Mouse (Mus musculus) stomach, embryonic 14.5 days (tissue): Measurements from ENCODE around the gene Gtpbp10. TPM values are rescaled to one million over a fixed set of nuclear protein-coding genes. Genes with fewer than 3 reads are reported as not detected.

Experiments
- ATAC-seq: fragments of 200-750 bp; cut with Nextera tagmentation; 2 replicates; pipeline ENCODE4 v1.8.0; 2017; ENCODE audit warnings: low read depth, moderate TSS enrichment; ENCODE audit not compliant: insufficient number of reproducible peaks, insufficient read depth, low FRiP score
- H3K27ac ChIP-seq: fragments of 300-500 bp; sonication (generic); 2 replicates; pipeline ENCODE4 v1.5.1; 2014; ENCODE audit warnings: mild to moderate bottlenecking, low read length, moderate library complexity, mixed read lengths
- H3K27me3 ChIP-seq: fragments of 300-500 bp; sonication (generic); 2 replicates; pipeline ENCODE4 v1.6.1; 2014; ENCODE audit warnings: low read length, control low read depth, mixed read lengths; ENCODE audit not compliant: control insufficient read depth, insufficient read depth
- H3K36me3 ChIP-seq: fragments of 300-500 bp; sonication (generic); 2 replicates; pipeline ENCODE4 v1.6.1; 2014; ENCODE audit warnings: mild to moderate bottlenecking, control low read depth, low read length, moderate library complexity, mixed read lengths; ENCODE audit not compliant: control insufficient read depth, insufficient read depth
- H3K4me1 ChIP-seq: fragments of 300-500 bp; sonication (generic); 2 replicates; pipeline ENCODE4 v1.6.1; 2014; ENCODE audit warnings: low read length, control low read depth, mixed read lengths; ENCODE audit not compliant: control insufficient read depth, insufficient read depth
- H3K4me2 ChIP-seq: fragments of 300-500 bp; sonication (generic); replicated peaks from 2 replicates; pipeline ENCODE4 v1.6.1; 2014; ENCODE audit warnings: low read depth, low read length, control low read depth
- H3K4me3 ChIP-seq: fragments of 300-500 bp; sonication (generic); 2 replicates; pipeline ENCODE4 v1.5.1; 2014; ENCODE audit warnings: low read depth, low read length, control low read depth
- H3K9ac ChIP-seq: fragments of 300-500 bp; sonication (generic); replicated peaks from 2 replicates; pipeline ENCODE4 v1.6.1; 2014; ENCODE audit warnings: low read depth, mild to moderate bottlenecking, control low read depth, low read length, moderate library complexity, mixed read lengths
- H3K9me3 ChIP-seq: fragments of 300-500 bp; sonication (generic); 2 replicates; pipeline ENCODE4 v1.6.1; 2016; ENCODE audit warnings: low read depth, low read length, control low read depth; ENCODE audit not compliant: control insufficient read depth
- WGBS: fragments of 180-500 bp; shearing (Covaris S2); extraction: QIAGEN DNeasy Blood & Tissue Kit; methylation state at CpG from one replicate; pipeline ENCODE4 v1.1.7; 2014; 5-methylcytosine and 5-hydroxymethylcytosine counted together
- polyA plus RNA-seq: library from polyadenylated mRNA; unstranded; fragments of >200 nt; fragmentation: Nextera tagmentation; extraction: Ambion mirVana; gene quantifications from 2 replicates; pipeline ENCODE4 v1.2.1, GENCODE M21; 2014

Gtpbp10 gene
- polyA plus RNA-seq, 1 experiment from 2014 or later, result 27.6 TPM

GRCm38 (mm10) chr5:5508231-5508630, 51.1 kb downstream of the Gtpbp10 start:
- no peak overlapping the region for H3K9ac ChIP-seq
- no peaks in the 10 kb centered on the region for H3K9me3 ChIP-seq
- no peak for ATAC-seq
- H3K4me3 ChIP-seq, result no peak overlapping the region
- H3K4me2 ChIP-seq, result no peak overlapping the region
- H3K27ac ChIP-seq, result no peak overlapping the region
- H3K4me1 ChIP-seq, result no peaks in the 10 kb centered on the region
- peaks cover 10% of the 10 kb centered on the region; the same call in 1 of the 2 replicates for H3K36me3 ChIP-seq
- no peaks in the 10 kb centered on the region for H3K27me3 ChIP-seq
- WGBS, result 82% methylated on average over 10 of the region's 10 CpGs

DNA sequence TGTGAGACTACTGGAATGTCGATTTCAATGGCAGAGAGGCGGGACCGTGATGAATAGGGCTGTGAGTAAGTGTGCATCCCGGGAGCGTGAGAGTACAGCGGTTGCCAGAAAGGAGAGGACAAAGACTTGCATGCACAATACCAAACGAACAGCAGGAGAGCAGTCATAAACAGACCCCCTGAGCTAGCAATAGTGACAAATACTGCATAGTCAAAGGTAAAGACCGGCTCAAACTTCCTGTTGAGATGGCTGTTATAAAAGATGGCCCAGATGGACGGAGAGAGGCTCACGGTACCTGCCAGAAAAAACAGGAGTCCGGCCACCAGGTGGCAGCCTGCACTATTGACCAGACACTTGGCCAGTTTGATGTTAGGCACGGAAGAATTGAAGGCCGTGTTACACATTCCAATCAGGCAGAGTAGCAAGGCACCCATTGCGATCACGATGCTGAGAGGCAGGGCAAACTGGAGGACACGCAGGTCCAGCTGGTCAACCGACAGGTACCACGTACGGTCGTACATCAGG, 51.6 kb downstream of the Gtpbp10 start:
- Histone ChIP-seq H3K4me2 (no peak overlapping the region), H3K36me3 (peaks cover 10% of the 10 kb centered on the region; the same call in 1 of the 2 replicates), H3K9ac (no peak overlapping the region), H3K4me1 (no peaks in the 10 kb centered on the region), H3K27me3 (no peaks in the 10 kb centered on the region), H3K9me3 (no peaks in the 10 kb centered on the region), H3K4me3 (no peak overlapping the region), H3K27ac (no peak overlapping the region)
- 58% methylated on average over 20 of the region's 20 CpGs for WGBS
- ATAC-seq, result peak; percentile 61; the same call in 1 of the 2 replicates

DNA sequence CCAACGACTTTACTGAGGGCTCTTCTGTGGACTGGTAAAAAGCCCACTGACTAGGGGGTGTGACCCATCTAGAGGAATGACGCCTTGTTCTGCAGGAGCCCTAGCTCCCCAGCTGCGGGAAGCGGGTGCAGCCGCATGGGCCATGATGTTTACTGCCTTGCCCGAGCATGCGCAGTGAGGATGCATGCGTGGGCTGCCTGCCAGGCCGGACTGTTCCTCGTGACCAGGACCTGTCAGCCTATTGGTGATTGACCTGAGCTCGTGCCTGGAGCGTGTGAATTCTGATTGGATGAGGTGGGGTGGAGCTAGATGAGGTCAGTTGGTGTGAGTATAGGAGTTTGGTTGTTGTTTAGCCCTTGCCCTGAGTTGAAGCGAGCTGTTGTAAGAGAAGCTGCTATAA, 54.9 kb downstream of the Gtpbp10 start:
- no peak overlapping the region for H3K4me3 ChIP-seq
- no peaks in the 10 kb centered on the region for H3K27me3 ChIP-seq
- no peaks in the 10 kb centered on the region for H3K9me3 ChIP-seq
- peaks cover 10% of the 10 kb centered on the region; the same call in 1 of the 2 replicates for H3K36me3 ChIP-seq
- H3K9ac ChIP-seq, result no peak overlapping the region
- ATAC-seq, result no peak
- no peak overlapping the region for H3K27ac ChIP-seq
- H3K4me2 ChIP-seq, result no peak overlapping the region
- no peaks in the 10 kb centered on the region for H3K4me1 ChIP-seq
- 89% methylated on average over 13 of the region's 13 CpGs for WGBS

DNA sequence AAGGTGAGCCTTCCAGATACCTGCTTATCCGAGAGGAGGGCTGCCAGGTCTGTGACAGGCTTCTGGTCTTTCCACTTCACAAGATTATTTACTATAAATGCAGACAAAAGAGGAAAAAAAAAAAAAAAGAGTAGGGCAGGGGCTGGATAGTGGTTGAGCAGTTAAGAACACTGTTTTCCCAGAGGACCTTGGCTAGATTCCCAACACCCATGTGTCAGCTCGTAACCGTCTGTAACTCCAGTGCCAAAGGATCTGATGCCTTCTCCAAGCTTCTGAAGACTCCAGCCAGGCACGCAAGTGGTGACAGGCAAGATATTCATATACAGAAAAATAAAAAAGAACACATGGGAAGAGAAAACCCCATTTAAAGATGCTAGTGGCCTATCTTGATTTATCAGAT, 56.0 kb downstream of the Gtpbp10 start:
- H3K4me3 ChIP-seq, result no peak overlapping the region
- peaks cover 10% of the 10 kb centered on the region; the same call in 1 of the 2 replicates for H3K36me3 ChIP-seq
- no peak overlapping the region for H3K27ac ChIP-seq
- H3K4me1 ChIP-seq, result no peaks in the 10 kb centered on the region
- no peaks in the 10 kb centered on the region for H3K27me3 ChIP-seq
- WGBS, result 86% methylated on average over 4 of the region's 4 CpGs
- H3K9me3 ChIP-seq, result no peaks in the 10 kb centered on the region
- ATAC-seq, result no peak
- H3K4me2 ChIP-seq, result no peak overlapping the region
- no peak overlapping the region for H3K9ac ChIP-seq

- no peak for ATAC-seq
- Histone ChIP-seq H3K4me3 (no peak overlapping the region), H3K4me2 (no peak overlapping the region), H3K27ac (no peak overlapping the region), H3K4me1 (no peaks in the 10 kb centered on the region), H3K36me3 (peaks cover under 1% of the 10 kb centered on the region; the same call in 1 of the 2 replicates), H3K9ac (no peak overlapping the region), H3K9me3 (no peaks in the 10 kb centered on the region), H3K27me3 (no peaks in the 10 kb centered on the region)
- 84% methylated on average over 2 of the region's 2 CpGs for WGBS
These were observed 57.8 kb downstream of the Gtpbp10 start for GRCm38 (mm10) chr5:5501583-5501982.

- Histone ChIP-seq H3K9me3 (no peaks in the 10 kb centered on the region), H3K9ac (no peak overlapping the region), H3K4me2 (no peak overlapping the region), H3K4me1 (no peaks in the 10 kb centered on the region), H3K36me3 (no peaks in the 10 kb centered on the region), H3K4me3 (no peak overlapping the region), H3K27ac (no peak overlapping the region), H3K27me3 (no peaks in the 10 kb centered on the region)
- 62% methylated on average over 3 of the region's 3 CpGs for WGBS
- no peak for ATAC-seq
These were observed 62.9 kb downstream of the Gtpbp10 start for GRCm38 (mm10) chr5:5496393-5496792.

GRCm38 (mm10) chr5:5495042-5495441, 64.3 kb downstream of the Gtpbp10 start:
- no peak overlapping the region for H3K4me3 ChIP-seq
- 0 out of 2 replicates have a peak, but pooled peaks have one; percentile 18 for ATAC-seq
- no peak overlapping the region for H3K4me2 ChIP-seq
- 85% methylated on average over 4 of the region's 4 CpGs for WGBS
- no peak overlapping the region for H3K27ac ChIP-seq
- H3K9ac ChIP-seq, result no peak overlapping the region
- H3K36me3 ChIP-seq, result no peaks in the 10 kb centered on the region
- H3K4me1 ChIP-seq, result no peaks in the 10 kb centered on the region
- H3K27me3 ChIP-seq, result no peaks in the 10 kb centered on the region
- no peaks in the 10 kb centered on the region for H3K9me3 ChIP-seq

GRCm38 (mm10) chr5:5494269-5495005, 64.9 kb downstream of the Gtpbp10 start:
- 39% methylated on average over 16 of the region's 16 CpGs for WGBS
- H3K9me3 ChIP-seq, result no peaks in the 10 kb centered on the region
- H3K27me3 ChIP-seq, result no peaks in the 10 kb centered on the region
- H3K36me3 ChIP-seq, result no peaks in the 10 kb centered on the region
- H3K9ac ChIP-seq, result no peak overlapping the region
- H3K4me1 ChIP-seq, result no peaks in the 10 kb centered on the region
- H3K27ac ChIP-seq, result no peak overlapping the region
- H3K4me2 ChIP-seq, result no peak overlapping the region
- H3K4me3 ChIP-seq, result no peak overlapping the region
- no peak for ATAC-seq
